Mouse (Mus musculus): ENCODE data around the gene Serpinb9.

GRCm38 (mm10) chr13:32969641-32970040 is 33.4 kb upstream of the Serpinb9 start:
- TF ChIP-seq CTCF (IDR thresholded peaks at IDR 0.05; ENCODE audit: low read depth) (no peak), EP300 (optimal IDR thresholded peaks at IDR 0.05) (no peak)

Measured in stomach, postnatal 0 days (tissue).